Mouse (Mus musculus) neutrophil, adult 83 days (primary cell): ENCODE measurements around the gene Pdlim7. TPM values are rescaled to one million over a fixed set of nuclear protein-coding genes. Genes with fewer than 3 reads are reported as not detected.

ENCODE experiments used
- total RNA-seq, 2 experiments: library from RNA; stranded (reverse); gene quantifications; one replicate each; pipeline ENCODE4 v1.2.4; 2023

Pdlim7 gene
- 100 to 1,000 TPM in 1 of 2 experiments, 10 to 100 TPM in 1; 92.0 to 120 TPM for total RNA-seq

GRCm38 (mm10) chr13:55513111-55513748 lies at the start of gene Pdlim7:
TSS of gene Pdlim7 (minus strand) at chr13:55513676.

GRCm38 (mm10) chr13:55536194-55537175 lies 23.0 kb upstream of the Pdlim7 start, which contains the start of gene Ddx41:
TSS of gene Ddx41 (minus strand) at chr13:55536658.

GRCm38 (mm10) chr13:55529198-55529915 lies 15.9 kb upstream of the Pdlim7 start, which contains the start of gene Dok3:
TSS of gene Dok3 (minus strand) at chr13:55529296.

GRCm38 (mm10) chr13:55487578-55488498 lies 25.6 kb downstream of the Pdlim7 start, which contains the start of gene Dbn1:
TSS of gene Dbn1 (minus strand) at chr13:55488111.

GRCm38 (mm10) chr13:55464027-55464884 lies 49.2 kb downstream of the Pdlim7 start, which contains the start of gene Prr7:
TSS of gene Prr7 (plus strand) at chr13:55464267.

Other genes with a start within 250 kb of the Pdlim7 start
- gene Prelid1, start 193.2 kb downstream of the Pdlim7 start, total RNA-seq, result 100 to 1,000 TPM; 202 to 217 TPM
- gene Rab24, start 191.7 kb downstream of the Pdlim7 start, total RNA-seq, result 10 to 100 TPM; 71.5 to 92.3 TPM
- gene Mxd3, start 183.9 kb downstream of the Pdlim7 start, total RNA-seq, result 10 to 100 TPM; 18.4 to 20.5 TPM
- gene Lman2, start 150.9 kb downstream of the Pdlim7 start, total RNA-seq, result 10 to 100 TPM; 78.0 to 83.3 TPM
- gene Rgs14, start 143.9 kb downstream of the Pdlim7 start, total RNA-seq, result 100 to 1,000 TPM in 1 of 2 experiments, 10 to 100 TPM in 1; 92.7 to 109 TPM
- gene Slc34a1, start 115.5 kb downstream of the Pdlim7 start, total RNA-seq, result not detected
- not detected for gene Pfn3, start 98.4 kb downstream of the Pdlim7 start, total RNA-seq
- gene F12, start 86.9 kb downstream of the Pdlim7 start, total RNA-seq, result 1 to 10 TPM; 1.4 to 2.0 TPM
- gene Grk6, start 68.6 kb downstream of the Pdlim7 start, total RNA-seq, result 100 to 1,000 TPM; 194 to 214 TPM
- gene Prr7, start 49.4 kb downstream of the Pdlim7 start, total RNA-seq, result 1 to 10 TPM; 7.0 to 7.3 TPM
- under 1 TPM; 0.13 to 0.96 TPM for gene Dbn1, start 25.6 kb downstream of the Pdlim7 start, total RNA-seq
- gene Dok3, start 15.6 kb upstream of the Pdlim7 start, total RNA-seq, result 100 to 1,000 TPM; 289 to 310 TPM
- 10 to 100 TPM; 35.8 to 41.1 TPM for gene Ddx41, start 23.0 kb upstream of the Pdlim7 start, total RNA-seq
- gene Fam193b, start 57.4 kb upstream of the Pdlim7 start, total RNA-seq, result 10 to 100 TPM; 84.6 to 93.8 TPM
- gene Tmed9, start 60.1 kb upstream of the Pdlim7 start, total RNA-seq, result 10 to 100 TPM; 61.1 to 65.4 TPM
- 10 to 100 TPM; 11.1 to 11.7 TPM for gene B4galt7, start 86.2 kb upstream of the Pdlim7 start, total RNA-seq
- 1 to 10 TPM; 8.8 to 9.9 TPM for gene Caml, start 109.3 kb upstream of the Pdlim7 start, total RNA-seq
- gene Ddx46, start 121.4 kb upstream of the Pdlim7 start, total RNA-seq, result 10 to 100 TPM; 37.7 to 44.5 TPM
- gene B230219D22Rik, start 179.4 kb upstream of the Pdlim7 start, total RNA-seq, result 10 to 100 TPM; 21.7 to 24.4 TPM
- 10 to 100 TPM; 13.0 to 15.2 TPM for gene Txndc15, start 201.0 kb upstream of the Pdlim7 start, total RNA-seq
- 10 to 100 TPM; 44.2 to 44.7 TPM for gene Pcbd2, start 213.7 kb upstream of the Pdlim7 start, total RNA-seq